Mouse (Mus musculus): ENCODE measurements around the gene Spryd4. TPM values are rescaled to one million over a fixed set of nuclear protein-coding genes. Genes with fewer than 3 reads are reported as not detected.

Spryd4 gene
- polyA plus RNA-seq, 1 experiment = 21.8 TPM

DNA sequence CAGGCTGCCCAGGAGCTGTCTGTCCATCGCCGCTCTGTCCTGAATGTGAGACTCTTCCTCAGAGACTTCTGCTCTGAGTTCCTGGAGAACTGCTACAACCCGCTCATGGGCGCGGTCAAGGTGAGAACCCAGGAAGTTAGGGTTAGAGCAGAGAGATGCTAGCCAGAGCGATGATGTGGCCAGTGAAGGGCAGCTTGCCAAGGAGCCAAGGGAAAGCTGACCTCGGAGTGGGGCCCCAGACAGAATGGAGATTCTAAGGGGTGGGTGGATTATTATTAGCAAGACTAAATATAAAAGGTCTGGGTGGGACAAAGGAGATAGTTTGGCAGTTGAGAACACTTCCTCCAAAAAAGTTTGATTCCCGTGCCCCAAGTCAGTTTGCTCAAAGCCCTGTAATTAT is 31.6 kb upstream of the Spryd4 start:
- H3ac ChIP-seq (ENCODE audit: control insufficient read depth, insufficient read length) = no peak overlapping the region
- TF ChIP-seq POLR2A (IDR thresholded peaks at IDR 0.05; ENCODE audit: insufficient read length, low read depth) (no peak), MAX (IDR thresholded peaks at IDR 0.05; ENCODE audit: low read depth) (no peak)
- no peaks in the 10 kb centered on the region for H3K27me3 ChIP-seq (ENCODE audit: control insufficient read depth, insufficient read depth, insufficient read length)
- no peak overlapping the region for H3K4me2 ChIP-seq (ENCODE audit: low read depth)
- no peak overlapping the region for H3K4me3 ChIP-seq
- peaks cover 6% of the 10 kb centered on the region for H3K36me3 ChIP-seq (ENCODE audit: control insufficient read depth, insufficient read depth)
- H3K79me2 ChIP-seq (ENCODE audit: control insufficient read depth, insufficient read depth) = no peaks in the 10 kb centered on the region

- Histone ChIP-seq H3K4me3 (no peak overlapping the region), H3K4me2 (ENCODE audit: low read depth) (no peak overlapping the region), H3K27me3 (ENCODE audit: control insufficient read depth, insufficient read depth, insufficient read length) (no peaks in the 10 kb centered on the region), H3K36me3 (ENCODE audit: control insufficient read depth, insufficient read depth) (peaks cover 6% of the 10 kb centered on the region), H3ac (ENCODE audit: control insufficient read depth, insufficient read length) (no peak overlapping the region), H3K79me2 (ENCODE audit: control insufficient read depth, insufficient read depth) (no peaks in the 10 kb centered on the region)
- no peak for TF ChIP-seq SRF (IDR thresholded peaks at IDR 0.05; ENCODE audit: control insufficient read depth, insufficient read length, low read depth)
- no peak for TF ChIP-seq USF1 (IDR thresholded peaks at IDR 0.05; ENCODE audit: low read depth)
- TF ChIP-seq CEBPB (IDR thresholded peaks at IDR 0.05; ENCODE audit: insufficient read depth, poor library complexity, severe bottlenecking) = no peak
These were observed 28.5 kb upstream of the Spryd4 start for GRCm38 (mm10) chr10:128240131-128240530.

GRCm38 (mm10) chr10:128239140-128239539 is 27.5 kb upstream of the Spryd4 start:
- Histone ChIP-seq H3K27me3 (ENCODE audit: control insufficient read depth, insufficient read depth, insufficient read length) (no peaks in the 10 kb centered on the region), H3K4me3 (no peak overlapping the region), H3K79me2 (ENCODE audit: control insufficient read depth, insufficient read depth) (no peaks in the 10 kb centered on the region), H3ac (ENCODE audit: control insufficient read depth, insufficient read length) (no peak overlapping the region), H3K4me2 (ENCODE audit: low read depth) (no peak overlapping the region), H3K36me3 (ENCODE audit: control insufficient read depth, insufficient read depth) (peaks cover 6% of the 10 kb centered on the region)
- no peak for TF ChIP-seq TCF12 (IDR thresholded peaks at IDR 0.05; ENCODE audit: insufficient read depth, poor library complexity, severe bottlenecking)
- no peak for TF ChIP-seq E2F4 (IDR thresholded peaks at IDR 0.05; ENCODE audit: insufficient read depth)

- Histone ChIP-seq H3K4me3 (no peak overlapping the region), H3K79me2 (ENCODE audit: control insufficient read depth, insufficient read depth) (no peaks in the 10 kb centered on the region), H3ac (ENCODE audit: control insufficient read depth, insufficient read length) (no peak overlapping the region), H3K27me3 (ENCODE audit: control insufficient read depth, insufficient read depth, insufficient read length) (no peaks in the 10 kb centered on the region), H3K36me3 (ENCODE audit: control insufficient read depth, insufficient read depth) (peaks cover 6% of the 10 kb centered on the region), H3K4me2 (ENCODE audit: low read depth) (no peak overlapping the region)
- TF ChIP-seq CEBPB (IDR thresholded peaks at IDR 0.05; ENCODE audit: insufficient read depth, poor library complexity, severe bottlenecking) (no peak), E2F4 (IDR thresholded peaks at IDR 0.05; ENCODE audit: insufficient read depth) (no peak), TCF3 (IDR thresholded peaks at IDR 0.05; ENCODE audit: insufficient read length, low read depth) (no peak), MAX (IDR thresholded peaks at IDR 0.05; ENCODE audit: low read depth) (no peak), SRF (IDR thresholded peaks at IDR 0.05; ENCODE audit: control insufficient read depth, insufficient read length, low read depth) (no peak), REST (IDR thresholded peaks at IDR 0.05; ENCODE audit: insufficient read depth, insufficient read length) (no peak), MYOD1 (IDR thresholded peaks at IDR 0.05; ENCODE audit: control insufficient read depth in 1 of 3, insufficient read length in 2 of 3, low read depth in 2 of 3) (no peak), MYOG (IDR thresholded peaks at IDR 0.05; ENCODE audit: control insufficient read depth in 1 of 3, insufficient read depth in 1 of 3, insufficient read length in 2 of 3, low read depth in 2 of 3) (no peak), POLR2A (IDR thresholded peaks at IDR 0.05; ENCODE audit: insufficient read length, low read depth) (no peak), TCF12 (IDR thresholded peaks at IDR 0.05; ENCODE audit: insufficient read depth, poor library complexity, severe bottlenecking) (no peak), USF1 (IDR thresholded peaks at IDR 0.05; ENCODE audit: low read depth) (no peak), POLR2AphosphoS2 (IDR thresholded peaks at IDR 0.05; ENCODE audit: insufficient read length, low read depth) (no peak)
These were observed 26.3 kb upstream of the Spryd4 start for GRCm38 (mm10) chr10:128237807-128238480.

DNA sequence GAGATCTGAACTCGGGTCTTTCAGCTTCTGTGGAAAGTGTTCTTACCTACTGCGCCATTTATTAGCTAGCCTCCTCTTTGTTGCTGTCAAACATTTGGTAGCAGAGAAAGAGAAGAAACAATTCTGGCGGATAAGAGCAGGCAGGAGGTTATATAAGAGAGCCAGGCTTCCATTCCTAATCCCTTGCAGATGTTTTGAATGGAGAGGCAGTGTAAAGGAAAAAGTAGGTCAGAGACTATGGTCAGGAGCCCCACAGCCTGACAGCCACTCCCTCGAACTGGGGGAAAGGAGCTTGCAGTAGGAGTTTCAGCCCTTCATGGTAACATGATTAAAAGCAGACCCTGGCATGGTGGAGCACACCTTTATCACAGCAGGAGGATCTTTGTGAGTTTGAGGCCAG is 24.7 kb upstream of the Spryd4 start:
- H3K79me2 ChIP-seq (ENCODE audit: control insufficient read depth, insufficient read depth) = no peaks in the 10 kb centered on the region
- no peak overlapping the region for H3ac ChIP-seq (ENCODE audit: control insufficient read depth, insufficient read length)
- H3K36me3 ChIP-seq (ENCODE audit: control insufficient read depth, insufficient read depth) = peaks cover 6% of the 10 kb centered on the region
- no peak overlapping the region for H3K4me2 ChIP-seq (ENCODE audit: low read depth)
- TF ChIP-seq TCF3 (IDR thresholded peaks at IDR 0.05; ENCODE audit: insufficient read length, low read depth) (no peak), MAX (IDR thresholded peaks at IDR 0.05; ENCODE audit: low read depth) (no peak), E2F4 (IDR thresholded peaks at IDR 0.05; ENCODE audit: insufficient read depth) (no peak), USF1 (IDR thresholded peaks at IDR 0.05; ENCODE audit: low read depth) (no peak), MYOG (IDR thresholded peaks at IDR 0.05; ENCODE audit: control insufficient read depth in 1 of 3, insufficient read depth in 1 of 3, insufficient read length in 2 of 3, low read depth in 2 of 3) (no peak), POLR2AphosphoS2 (IDR thresholded peaks at IDR 0.05; ENCODE audit: insufficient read length, low read depth) (no peak), REST (IDR thresholded peaks at IDR 0.05; ENCODE audit: insufficient read depth, insufficient read length) (no peak), CEBPB (IDR thresholded peaks at IDR 0.05; ENCODE audit: insufficient read depth, poor library complexity, severe bottlenecking) (no peak)
- no peak overlapping the region for H3K4me3 ChIP-seq
- no peaks in the 10 kb centered on the region for H3K27me3 ChIP-seq (ENCODE audit: control insufficient read depth, insufficient read depth, insufficient read length)

All from myocyte (in vitro differentiated cells).